Mouse (Mus musculus) kidney, adult 8-10 months (tissue): Measurements from ENCODE around the gene AI481877.
"Not testable (repeated sequence)": the region's sequence is repeated elsewhere in the genome, so short reads cannot be mapped to it uniquely, and the experiment has no call there.

ENCODE experiments used
- DNase-seq, 2 experiments: peaks; one replicate each; pipeline ENCODE4 v3.0.0; 2022

The AI481877 gene

GRCm38 (mm10) chr4:59138507-59139033 lies at the start of gene AI481877:
AI481877 (minus strand) TSS chr4:59138983.
- DNase-seq = not testable (repeated sequence)

GRCm38 (mm10) chr4:59188474-59188801 lies 49.7 kb upstream of the AI481877 start:
- no peak for DNase-seq

- DNase-seq = peak; percentile 43 to 76
Measured at GRCm38 (mm10) chr4:59187289-59187688, 48.5 kb upstream of the AI481877 start.

GRCm38 (mm10) chr4:59185671-59186070 lies 46.9 kb upstream of the AI481877 start:
- no peak for DNase-seq

- DNase-seq = no peak
Measured at GRCm38 (mm10) chr4:59181320-59182271, 42.8 kb upstream of the AI481877 start.

GRCm38 (mm10) chr4:59177566-59177965 lies 38.8 kb upstream of the AI481877 start:
- no peak for DNase-seq

GRCm38 (mm10) chr4:59175929-59176328 lies 37.1 kb upstream of the AI481877 start:
- DNase-seq = no peak

- no peak for DNase-seq
Measured at GRCm38 (mm10) chr4:59175003-59175402, 36.2 kb upstream of the AI481877 start.

GRCm38 (mm10) chr4:59173181-59173922 lies 34.6 kb upstream of the AI481877 start:
- DNase-seq = no peak

GRCm38 (mm10) chr4:59172616-59173015 lies 33.8 kb upstream of the AI481877 start:
- DNase-seq = peak; percentile 23 to 31

GRCm38 (mm10) chr4:59169981-59170380 lies 31.2 kb upstream of the AI481877 start:
- no peak for DNase-seq

GRCm38 (mm10) chr4:59167251-59167847 lies 28.6 kb upstream of the AI481877 start:
- no peak for DNase-seq

GRCm38 (mm10) chr4:59164034-59164433 lies 25.3 kb upstream of the AI481877 start:
- DNase-seq = no peak

- DNase-seq = no peak
Measured at GRCm38 (mm10) chr4:59160959-59161670, 22.3 kb upstream of the AI481877 start.

- DNase-seq = no peak
Measured at GRCm38 (mm10) chr4:59160289-59160688, 21.5 kb upstream of the AI481877 start.

- DNase-seq = no peak
Measured at GRCm38 (mm10) chr4:59157654-59158053, 18.9 kb upstream of the AI481877 start.

- no peak for DNase-seq
Measured at GRCm38 (mm10) chr4:59156897-59157592, 18.3 kb upstream of the AI481877 start.

GRCm38 (mm10) chr4:59151953-59152352 lies 13.2 kb upstream of the AI481877 start:
- no peak for DNase-seq

GRCm38 (mm10) chr4:59150907-59151306 lies 12.1 kb upstream of the AI481877 start:
- DNase-seq = no peak

GRCm38 (mm10) chr4:59149043-59149442 lies 10.3 kb upstream of the AI481877 start:
- DNase-seq = no peak

- no peak for DNase-seq
Measured at GRCm38 (mm10) chr4:59128935-59129334, 9.8 kb downstream of the AI481877 start.

- no peak for DNase-seq
Measured at GRCm38 (mm10) chr4:59125053-59125452, 13.7 kb downstream of the AI481877 start.
